Mouse (Mus musculus) retina, adult 2 months (tissue): Measurements from ENCODE around the gene Slc38a2.

Experiments
- DNase-seq: peaks from one replicate; pipeline ENCODE4 v3.0.0-alpha.2; 2012; ENCODE audit warnings: low read depth, low spot score

The Slc38a2 gene

GRCm38 (mm10) chr15:96720146-96720545, 20.6 kb upstream of the Slc38a2 start:
- DNase-seq, result no peak

- no peak for DNase-seq
Observed at GRCm38 (mm10) chr15:96718466-96718865, 18.9 kb upstream of the Slc38a2 start.

GRCm38 (mm10) chr15:96717181-96717580, 17.7 kb upstream of the Slc38a2 start:
- DNase-seq, result no peak

GRCm38 (mm10) chr15:96716371-96716770, 16.8 kb upstream of the Slc38a2 start:
- DNase-seq, result no peak

GRCm38 (mm10) chr15:96715692-96716080, 16.2 kb upstream of the Slc38a2 start:
- DNase-seq, result no peak

- no peak for DNase-seq
Observed at GRCm38 (mm10) chr15:96715079-96715691, 15.7 kb upstream of the Slc38a2 start.

GRCm38 (mm10) chr15:96714676-96715016, 15.1 kb upstream of the Slc38a2 start:
- DNase-seq, result no peak

- no peak for DNase-seq
Observed at GRCm38 (mm10) chr15:96713758-96714675, 14.5 kb upstream of the Slc38a2 start.

GRCm38 (mm10) chr15:96712338-96712737, 12.8 kb upstream of the Slc38a2 start:
- no peak for DNase-seq

GRCm38 (mm10) chr15:96711664-96712063, 12.1 kb upstream of the Slc38a2 start:
- DNase-seq, result no peak

GRCm38 (mm10) chr15:96710352-96711114, 11.0 kb upstream of the Slc38a2 start:
- no peak for DNase-seq

- DNase-seq, result peak; percentile 88
Observed at GRCm38 (mm10) chr15:96709491-96710351, 10.2 kb upstream of the Slc38a2 start.

- DNase-seq, result no peak
Observed at GRCm38 (mm10) chr15:96708976-96709490, 9.5 kb upstream of the Slc38a2 start.

GRCm38 (mm10) chr15:96708428-96708827, 8.9 kb upstream of the Slc38a2 start:
- no peak for DNase-seq

- no peak for DNase-seq
Observed at GRCm38 (mm10) chr15:96707936-96708335, 8.4 kb upstream of the Slc38a2 start.

- DNase-seq, result no peak
Observed at GRCm38 (mm10) chr15:96702466-96703031, 3.0 kb upstream of the Slc38a2 start.

GRCm38 (mm10) chr15:96700766-96701165, 1.2 kb upstream of the Slc38a2 start:
- no peak for DNase-seq

- peak; percentile 68 for DNase-seq
Observed at GRCm38 (mm10) chr15:96698658-96699448, 677 bp downstream of the Slc38a2 start.

- DNase-seq, result peak; percentile 16
Observed at GRCm38 (mm10) chr15:96697901-96698657, 1.5 kb downstream of the Slc38a2 start.
